Mouse (Mus musculus): Measurements from ENCODE around the gene Gm28308. TPM values are rescaled to one million over a fixed set of nuclear protein-coding genes. Genes with fewer than 3 reads are reported as not detected.
A peak's percentile ranks its signal among the peaks of the same experiment; 100 is the strongest.

Gene Gm28308
- polyA plus RNA-seq, 1 experiment from 2014 or later = not detected

GRCm38 (mm10) chr6:52115899-52116298 lies 97.2 kb downstream of the Gm28308 start:
- WGBS (ENCODE audit: insufficient replicate concordance) = 13% methylated on average over 5 of the region's 5 CpGs
- H3K4me2 ChIP-seq = no peak overlapping the region

More at GRCm38 (mm10) chr6:52115899-52116298, 97.2 kb downstream of the Gm28308 start:
- no peak overlapping the region for H3K9ac ChIP-seq
- H3K36me3 ChIP-seq = no peaks in the 10 kb centered on the region
- H3K27me3 ChIP-seq = peaks cover 19% of the 10 kb centered on the region
- 0 out of 2 replicates have a peak, but pooled peaks cover 4% of the 10 kb centered on the region for H3K4me1 ChIP-seq (replicated peaks)
- no peaks in the 10 kb centered on the region for H3K9me3 ChIP-seq (replicated peaks)
- ATAC-seq (ENCODE audit: low read depth) = no peak
- DNase-seq = no peak
- no peak overlapping the region for H3K4me3 ChIP-seq (replicated peaks)
- no peak overlapping the region for H3K27ac ChIP-seq

MicroRNA genes within 50 kb of the gene (microRNA counts, 519-probe panel; counts per million panel counts)
- microRNA mmu-miR-196b = 114 counts per million

Small RNA genes lying within 50 kb of the gene (microRNA-seq; reads per million reads assigned to microRNA genes)
- gene Mir196b = 1,177 reads per million, percentile 77 among the genes with 10 or more reads in this experiment

Other genes starting within 250 kb of the Gm28308 start
- gene Skap2, start 200.8 kb downstream of the Gm28308 start, polyA plus RNA-seq (2015; fragmentation: Nextera tagmentation; extraction: Ambion mirVana) = 22.4 TPM in 2 replicates
- 0.52 and 0.66 TPM in 2 replicates for gene Hoxa1, start 55.0 kb downstream of the Gm28308 start, polyA plus RNA-seq (2015; fragmentation: Nextera tagmentation; extraction: Ambion mirVana)
- gene Hoxa2, start 48.5 kb downstream of the Gm28308 start, polyA plus RNA-seq (2015; fragmentation: Nextera tagmentation; extraction: Ambion mirVana) = 0.63 and 0.82 TPM in 2 replicates
- 0.02 and 0.06 TPM in 2 replicates for gene 5730596B20Rik, start 35.8 kb downstream of the Gm28308 start, polyA plus RNA-seq (2015; fragmentation: Nextera tagmentation; extraction: Ambion mirVana)
- 0.17 and 0.30 TPM in 2 replicates for gene Hoxa4, start 21.6 kb downstream of the Gm28308 start, polyA plus RNA-seq (2015; fragmentation: Nextera tagmentation; extraction: Ambion mirVana)
- gene Hoxa5, start 8.8 kb downstream of the Gm28308 start, polyA plus RNA-seq (2015; fragmentation: Nextera tagmentation; extraction: Ambion mirVana) = 0.83 and 1.2 TPM in 2 replicates
- not detected in 2 replicates for gene Hoxa6, start 4.6 kb downstream of the Gm28308 start, polyA plus RNA-seq (2015; fragmentation: Nextera tagmentation; extraction: Ambion mirVana)
- gene Hoxa3, start within 50 bp of the Gm28308 start, polyA plus RNA-seq (2015; fragmentation: Nextera tagmentation; extraction: Ambion mirVana) = 0.24 and 0.43 TPM in 2 replicates
- gene Hoxa7, start 8.5 kb upstream of the Gm28308 start, polyA plus RNA-seq (2015; fragmentation: Nextera tagmentation; extraction: Ambion mirVana) = 0.52 and 0.59 TPM in 2 replicates
- 0.44 and 0.89 TPM in 2 replicates for gene Hoxa9, start 17.8 kb upstream of the Gm28308 start, polyA plus RNA-seq (2015; fragmentation: Nextera tagmentation; extraction: Ambion mirVana)
- gene Hoxa10, start 27.5 kb upstream of the Gm28308 start, polyA plus RNA-seq (2015; fragmentation: Nextera tagmentation; extraction: Ambion mirVana) = 0.14 and 0.15 TPM in 2 replicates
- gene Hoxa11, start 32.5 kb upstream of the Gm28308 start, polyA plus RNA-seq (2015; fragmentation: Nextera tagmentation; extraction: Ambion mirVana) = not detected in 2 replicates
- not detected in 2 replicates for gene Hoxa13, start 47.5 kb upstream of the Gm28308 start, polyA plus RNA-seq (2015; fragmentation: Nextera tagmentation; extraction: Ambion mirVana)
- not detected in 2 replicates for gene Evx1, start 100.2 kb upstream of the Gm28308 start, polyA plus RNA-seq (2015; fragmentation: Nextera tagmentation; extraction: Ambion mirVana)

All from liver, embryonic 13.5 days (tissue).